Mouse (Mus musculus) neural tube, embryonic 11.5 days (tissue): ENCODE measurements around the gene Ywhag. TPM values are rescaled to one million over a fixed set of nuclear protein-coding genes. Genes with fewer than 3 reads are reported as not detected.

Experiments used
- ATAC-seq: fragments of 200-750 bp; cut with Nextera tagmentation; 2 replicates; pipeline ENCODE4 v1.8.0; 2017; ENCODE audit warnings: moderate number of reproducible peaks, mild to moderate bottlenecking, moderate TSS enrichment, moderate library complexity; ENCODE audit not compliant: insufficient read depth, low FRiP score, low TSS enrichment
- DNase-seq: peaks from one replicate; pipeline ENCODE4 v3.0.0-alpha.2; 2015; ENCODE audit warnings: low spot score
- H3K27ac ChIP-seq: fragments of 300-500 bp; sonication (generic); 2 replicates; pipeline ENCODE4 v1.5.1; 2014; ENCODE audit warnings: low read depth, mild to moderate bottlenecking, low read length
- H3K27me3 ChIP-seq: fragments of 300-500 bp; sonication (generic); 2 replicates; pipeline ENCODE4 v1.6.1; 2014; ENCODE audit warnings: mild to moderate bottlenecking, low read length, mixed read lengths; ENCODE audit not compliant: control insufficient read depth, insufficient read depth
- H3K36me3 ChIP-seq: fragments of 300-500 bp; sonication (generic); 2 replicates; pipeline ENCODE4 v1.6.1; 2014; ENCODE audit warnings: mild to moderate bottlenecking, low read length, moderate library complexity, mixed read lengths; ENCODE audit not compliant: control insufficient read depth, insufficient read depth
- H3K4me1 ChIP-seq: fragments of 300-500 bp; sonication (generic); 2 replicates; pipeline ENCODE4 v1.6.1; 2014; ENCODE audit warnings: low read length, mixed read lengths; ENCODE audit not compliant: control insufficient read depth, insufficient read depth
- H3K4me2 ChIP-seq: fragments of 300-500 bp; sonication (generic); 2 replicates; pipeline ENCODE4 v1.6.1; 2014; ENCODE audit warnings: low read depth, mild to moderate bottlenecking, moderate library complexity
- H3K4me3 ChIP-seq: fragments of 300-500 bp; sonication (generic); 2 replicates; pipeline ENCODE4 v1.5.1; 2014; ENCODE audit warnings: low read depth, low read length
- H3K9ac ChIP-seq: fragments of 300-500 bp; sonication (generic); 2 replicates; pipeline ENCODE4 v1.6.1; 2014; ENCODE audit warnings: mild to moderate bottlenecking, low read length
- H3K9me3 ChIP-seq: fragments of 300-500 bp; sonication (generic); 2 replicates; pipeline ENCODE4 v1.6.1; 2016; ENCODE audit warnings: low read length; ENCODE audit not compliant: control insufficient read depth
- WGBS: fragments of 180-500 bp; shearing (Covaris S2); extraction: QIAGEN DNeasy Blood & Tissue Kit; methylation state at CpG from one replicate; pipeline ENCODE4 v1.1.7; 2014; 5-methylcytosine and 5-hydroxymethylcytosine counted together
- polyA plus RNA-seq: library from polyadenylated mRNA; unstranded; fragments of >200 nt; fragmentation: Nextera tagmentation; extraction: Ambion mirVana; gene quantifications from 2 replicates; pipeline ENCODE4 v1.2.1, GENCODE M21; 2014

Gene Ywhag
- polyA plus RNA-seq, 1 experiment from 2014 or later, result 196 TPM

DNA sequence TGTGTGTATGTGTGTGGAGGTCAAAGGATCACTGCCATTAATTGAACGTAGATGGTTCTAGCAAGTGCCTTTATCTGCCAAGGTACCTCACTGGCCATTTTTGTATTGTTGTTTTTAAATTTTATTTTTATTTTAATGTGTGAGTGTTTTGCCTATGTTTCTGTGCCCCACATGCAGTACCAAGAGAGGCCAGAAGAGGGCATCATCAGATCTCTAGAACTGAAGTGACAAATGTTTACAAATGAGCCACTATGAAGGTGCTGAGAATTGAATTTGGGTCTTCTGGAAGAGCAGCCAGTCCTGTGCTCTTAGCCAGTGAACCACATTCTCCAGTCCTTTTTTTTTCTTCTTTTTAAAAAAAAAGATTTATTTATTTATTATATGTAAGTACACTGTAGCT lies 34.4 kb upstream of the Ywhag start:
- Histone ChIP-seq H3K9me3 (no peaks in the 10 kb centered on the region), H3K9ac (no peak overlapping the region), H3K27me3 (peaks cover 6% of the 10 kb centered on the region; the same call in 1 of the 2 replicates), H3K36me3 (no peaks in the 10 kb centered on the region), H3K4me2 (no peak overlapping the region), H3K27ac (no peak overlapping the region), H3K4me3 (no peak overlapping the region), H3K4me1 (no peaks in the 10 kb centered on the region)
- DNase-seq, result peak; percentile 46
- WGBS, result 47% methylated on average over 1 of the region's 1 CpGs
- ATAC-seq, result no peak

DNA sequence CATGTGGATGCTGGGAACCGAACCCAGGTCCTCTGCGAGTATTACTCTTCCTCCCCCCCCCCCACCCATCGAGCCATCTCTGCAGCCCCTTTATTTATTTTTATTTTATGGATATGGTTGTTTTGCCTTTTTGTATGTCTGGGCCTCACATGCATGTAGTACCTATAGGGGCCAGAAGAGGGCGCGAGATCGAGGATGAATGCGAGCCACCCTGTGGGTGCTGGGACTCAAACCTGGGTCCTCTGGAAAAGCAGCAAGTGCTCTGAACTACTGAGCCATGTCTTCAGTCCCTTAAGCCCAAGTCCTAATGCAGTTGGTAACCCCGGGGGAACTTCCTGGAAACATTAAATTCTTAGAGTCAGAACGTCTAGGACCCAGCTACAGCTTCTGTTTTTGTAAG lies 32.5 kb upstream of the Ywhag start:
- DNase-seq (no peak), ATAC-seq (no peak)
- Histone ChIP-seq H3K9me3 (no peaks in the 10 kb centered on the region), H3K4me3 (no peak overlapping the region), H3K36me3 (no peaks in the 10 kb centered on the region), H3K9ac (no peak overlapping the region), H3K27ac (no peak overlapping the region), H3K27me3 (peaks cover 6% of the 10 kb centered on the region; the same call in 1 of the 2 replicates), H3K4me2 (no peak overlapping the region), H3K4me1 (peaks cover under 1% of the 10 kb centered on the region; the same call in 1 of the 2 replicates)
- WGBS, result 65% methylated on average over 9 of the region's 9 CpGs

GRCm38 (mm10) chr5:135965501-135965930 lies 31.1 kb upstream of the Ywhag start:
- no peak overlapping the region for H3K4me3 ChIP-seq
- 0 out of 2 replicates have a peak overlapping the region, but pooled peaks have one; percentile 8 for H3K9ac ChIP-seq
- no peak for ATAC-seq
- no peaks in the 10 kb centered on the region for H3K9me3 ChIP-seq
- 9% methylated on average over 24 of the region's 24 CpGs for WGBS
- H3K27me3 ChIP-seq, result peaks cover 6% of the 10 kb centered on the region; the same call in 1 of the 2 replicates
- no peak overlapping the region; the same call in 1 of the 2 replicates for H3K4me2 ChIP-seq
- no peak for DNase-seq
- no peaks in the 10 kb centered on the region for H3K36me3 ChIP-seq
- H3K4me1 ChIP-seq, result peaks cover 4% of the 10 kb centered on the region; the same call in 1 of the 2 replicates
- no peak overlapping the region for H3K27ac ChIP-seq

- H3K4me1 ChIP-seq, result peaks cover 4% of the 10 kb centered on the region; the same call in 1 of the 2 replicates
- no peaks in the 10 kb centered on the region for H3K36me3 ChIP-seq
- peak overlapping the region; percentile 96 for H3K4me2 ChIP-seq
- peaks cover 6% of the 10 kb centered on the region; the same call in 1 of the 2 replicates for H3K27me3 ChIP-seq
- H3K9ac ChIP-seq, result peak overlapping the region; percentile 87
- peak overlapping the region; percentile 56 for H3K4me3 ChIP-seq
- DNase-seq (no peak), ATAC-seq (no peak)
- 8% methylated on average over 6 of the region's 6 CpGs for WGBS
- H3K27ac ChIP-seq, result peak overlapping the region; percentile 96
- H3K9me3 ChIP-seq, result no peaks in the 10 kb centered on the region
Measured at GRCm38 (mm10) chr5:135963280-135963627, 28.8 kb upstream of the Ywhag start.

DNA sequence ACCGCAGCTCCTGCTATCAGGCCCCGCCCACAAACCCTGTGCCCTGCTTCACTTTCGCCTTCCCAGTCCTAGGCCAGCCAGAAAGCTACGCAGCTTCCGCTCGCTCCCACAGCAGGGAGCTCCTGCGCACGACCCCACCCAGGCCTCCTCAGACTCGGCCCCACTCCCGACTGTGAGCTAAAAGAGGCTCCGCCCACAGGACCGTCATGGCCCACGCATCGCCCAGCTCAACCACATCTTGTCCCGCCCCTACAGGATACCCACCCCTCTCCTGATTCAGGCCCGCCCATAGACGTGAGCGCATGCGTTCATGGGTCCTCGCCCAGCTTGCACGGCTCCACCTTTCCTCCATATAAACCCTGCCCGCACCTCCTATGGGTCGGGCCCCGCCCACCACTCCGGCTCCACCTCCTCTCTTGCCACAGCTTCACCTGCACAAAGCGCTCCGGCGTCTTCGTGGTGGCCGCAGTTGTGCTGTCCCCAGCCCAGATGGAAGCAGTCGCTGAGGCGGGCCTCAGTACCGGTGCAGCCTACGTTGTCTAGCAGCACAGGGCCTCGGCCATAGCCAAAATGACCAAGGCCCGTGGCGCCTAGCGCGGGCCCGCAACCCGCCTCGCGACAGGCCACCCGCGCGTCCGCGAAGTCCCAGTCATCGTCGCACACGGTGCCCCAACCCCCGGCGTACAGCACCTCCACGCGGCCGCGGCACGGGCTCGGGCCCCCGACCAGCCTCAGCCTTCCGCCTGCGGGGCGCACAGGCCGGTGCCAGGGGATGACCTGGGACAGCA lies 28.3 kb upstream of the Ywhag start:
- no peaks in the 10 kb centered on the region for H3K36me3 ChIP-seq
- H3K9me3 ChIP-seq, result no peaks in the 10 kb centered on the region
- H3K4me3 ChIP-seq, result peak overlapping the region; percentile 56
- peaks cover 4% of the 10 kb centered on the region; the same call in 1 of the 2 replicates for H3K4me1 ChIP-seq
- DNase-seq, result peak; percentile 99
- H3K27me3 ChIP-seq, result peaks cover 6% of the 10 kb centered on the region; the same call in 1 of the 2 replicates
- 1% methylated on average over 56 of the region's 64 CpGs for WGBS
- peak overlapping the region; percentile 96 for H3K27ac ChIP-seq
- peak overlapping the region; percentile 87 for H3K9ac ChIP-seq
- ATAC-seq, result peak; percentile 90
- H3K4me2 ChIP-seq, result peak overlapping the region; percentile 96

DNA sequence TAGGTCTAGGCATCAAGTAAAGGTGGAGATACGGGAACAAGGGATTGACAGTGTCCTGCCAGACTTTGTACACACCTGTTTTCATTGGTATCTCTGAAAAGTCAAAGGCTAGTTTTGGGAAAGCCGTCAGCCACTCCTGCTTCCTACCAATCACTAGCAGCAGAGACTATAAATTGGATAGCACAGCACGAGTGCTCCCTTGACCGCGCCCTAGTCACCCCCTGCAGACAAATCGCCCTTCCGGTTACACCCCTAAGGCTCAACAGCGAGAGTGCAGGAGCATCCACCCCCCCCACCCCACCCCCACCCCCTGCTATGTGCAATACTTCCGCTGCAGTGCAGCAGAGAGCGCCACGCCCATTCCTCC lies 27.7 kb upstream of the Ywhag start:
- H3K36me3 ChIP-seq, result no peaks in the 10 kb centered on the region
- no peaks in the 10 kb centered on the region for H3K9me3 ChIP-seq
- DNase-seq (no peak), ATAC-seq (no peak)
- H3K27me3 ChIP-seq, result peaks cover 6% of the 10 kb centered on the region; the same call in 1 of the 2 replicates
- H3K4me3 ChIP-seq, result peak overlapping the region; percentile 56
- peak overlapping the region; percentile 40; the same call in 1 of the 2 replicates for H3K9ac ChIP-seq
- WGBS, result under 1% methylated on average over 11 of the region's 11 CpGs
- H3K27ac ChIP-seq, result peak overlapping the region; percentile 96
- peaks cover 4% of the 10 kb centered on the region; the same call in 1 of the 2 replicates for H3K4me1 ChIP-seq
- peak overlapping the region; percentile 96 for H3K4me2 ChIP-seq

- DNase-seq (no peak), ATAC-seq (no peak)
- 0 out of 2 replicates have a peak overlapping the region, but pooled peaks have one; percentile 96 for H3K27ac ChIP-seq
- no peaks in the 10 kb centered on the region for H3K36me3 ChIP-seq
- 94% methylated on average over 15 of the region's 15 CpGs for WGBS
- H3K4me1 ChIP-seq, result peaks cover 4% of the 10 kb centered on the region; the same call in 1 of the 2 replicates
- H3K4me2 ChIP-seq, result no peak overlapping the region
- H3K4me3 ChIP-seq, result no peak overlapping the region
- H3K27me3 ChIP-seq, result peaks cover 6% of the 10 kb centered on the region; the same call in 1 of the 2 replicates
- no peak overlapping the region; the same call in 1 of the 2 replicates for H3K9ac ChIP-seq
- H3K9me3 ChIP-seq, result no peaks in the 10 kb centered on the region
Measured at GRCm38 (mm10) chr5:135960909-135961635, 26.7 kb upstream of the Ywhag start.

DNA sequence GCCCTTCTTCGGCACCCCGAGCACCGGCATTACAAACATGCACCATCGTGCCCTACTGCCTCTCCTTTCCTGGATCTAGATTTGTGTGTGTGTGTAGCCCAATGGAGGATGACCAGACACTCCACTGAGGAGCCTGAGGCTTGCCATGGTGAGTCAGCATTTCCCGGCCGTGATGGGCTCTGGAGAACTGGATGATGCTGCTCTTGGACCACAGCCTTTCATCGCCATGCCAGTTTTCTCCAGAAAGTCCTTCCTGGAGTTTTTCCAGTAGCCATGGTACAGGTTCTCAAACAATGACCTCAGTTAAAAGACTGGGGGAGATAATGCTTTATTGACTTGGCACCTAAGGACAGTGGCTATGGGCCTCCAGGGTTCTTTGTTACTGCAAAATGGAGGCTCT lies 25.5 kb upstream of the Ywhag start:
- Histone ChIP-seq H3K9ac (no peak overlapping the region), H3K27me3 (no peaks in the 10 kb centered on the region), H3K4me3 (no peak overlapping the region), H3K4me1 (peaks cover 4% of the 10 kb centered on the region; the same call in 1 of the 2 replicates), H3K4me2 (no peak overlapping the region), H3K9me3 (no peaks in the 10 kb centered on the region), H3K36me3 (no peaks in the 10 kb centered on the region), H3K27ac (no peak overlapping the region)
- WGBS, result 93% methylated on average over 7 of the region's 7 CpGs
- no peak for DNase-seq
- ATAC-seq, result no peak
